Mouse (Mus musculus) hindbrain, embryonic 14.5 days (tissue): ENCODE results near the gene Coa4. TPM values are rescaled to one million over a fixed set of nuclear protein-coding genes. Genes with fewer than 3 reads are reported as not detected.

Experiments
- ATAC-seq: fragments of 200-750 bp; cut with Nextera tagmentation; 2 replicates; pipeline ENCODE4 v1.8.0; 2017; ENCODE audit warnings: moderate number of reproducible peaks, mild to moderate bottlenecking, moderate TSS enrichment, moderate library complexity; ENCODE audit not compliant: low FRiP score
- DNase-seq: peaks from one replicate; pipeline ENCODE4 v3.0.0-alpha.2; 2015; ENCODE audit warnings: low spot score
- H3K27ac ChIP-seq: fragments of 300-500 bp; sonication (generic); 2 replicates; pipeline ENCODE4 v1.5.1; 2014; ENCODE audit warnings: mild to moderate bottlenecking, moderate library complexity
- H3K27me3 ChIP-seq: fragments of 300-500 bp; sonication (generic); 2 replicates; pipeline ENCODE4 v1.6.1; 2014; ENCODE audit warnings: mild to moderate bottlenecking, low read length, mixed read lengths; ENCODE audit not compliant: control insufficient read depth, insufficient read depth
- H3K36me3 ChIP-seq: fragments of 300-500 bp; sonication (generic); replicated peaks from 2 replicates; pipeline ENCODE4 v1.6.1; 2014; ENCODE audit not compliant: control insufficient read depth, insufficient read depth
- H3K4me1 ChIP-seq: fragments of 300-500 bp; sonication (generic); replicated peaks from 2 replicates; pipeline ENCODE4 v1.6.1; 2014; ENCODE audit warnings: antibody characterized with exemption, low read length, mixed read lengths; ENCODE audit not compliant: control insufficient read depth, insufficient read depth
- H3K4me2 ChIP-seq: fragments of 300-500 bp; sonication (generic); replicated peaks from 2 replicates; pipeline ENCODE4 v1.6.1; 2014; ENCODE audit warnings: mild to moderate bottlenecking, moderate library complexity
- H3K4me3 ChIP-seq: fragments of 300-500 bp; sonication (generic); replicated peaks from 2 replicates; pipeline ENCODE4 v1.5.1; 2014; ENCODE audit warnings: mild to moderate bottlenecking, low read length
- H3K9ac ChIP-seq: fragments of 300-500 bp; sonication (generic); 2 replicates; pipeline ENCODE4 v1.6.1; 2014
- H3K9me3 ChIP-seq: fragments of 300-500 bp; sonication (generic); 2 replicates; pipeline ENCODE4 v1.6.1; 2016; ENCODE audit warnings: low read length; ENCODE audit not compliant: control insufficient read depth
- WGBS: fragments of 180-500 bp; shearing (Covaris S2); extraction: QIAGEN DNeasy Blood & Tissue Kit; methylation state at CpG from one replicate; pipeline ENCODE4 v1.1.7; 2014; 5-methylcytosine and 5-hydroxymethylcytosine counted together
- polyA plus RNA-seq: library from polyadenylated mRNA; unstranded; fragments of >200 nt; fragmentation: Nextera tagmentation; extraction: Ambion mirVana; gene quantifications from 2 replicates; pipeline ENCODE4 v1.2.1, GENCODE M21; 2014

Gene Coa4
- polyA plus RNA-seq, 1 experiment from 2014 or later, result 16.9 TPM

GRCm38 (mm10) chr7:100570930-100571715 is 34.3 kb downstream of the Coa4 start:
- Histone ChIP-seq H3K27ac (no peak overlapping the region), H3K9me3 (no peaks in the 10 kb centered on the region), H3K27me3 (no peaks in the 10 kb centered on the region), H3K9ac (no peak overlapping the region), H3K4me2 (no peak overlapping the region), H3K36me3 (peaks cover 10% of the 10 kb centered on the region; the same call in 1 of the 2 replicates), H3K4me1 (no peaks in the 10 kb centered on the region), H3K4me3 (no peak overlapping the region)
- no peak for ATAC-seq
- no peak for DNase-seq
- 90% methylated on average over 3 of the region's 3 CpGs for WGBS

- DNase-seq (no peak), ATAC-seq (no peak)
- WGBS, result 87% methylated on average over 4 of the region's 4 CpGs
- H3K4me3 ChIP-seq, result no peak overlapping the region
- H3K27me3 ChIP-seq, result no peaks in the 10 kb centered on the region
- H3K36me3 ChIP-seq, result peaks cover 10% of the 10 kb centered on the region; the same call in 1 of the 2 replicates
- no peak overlapping the region for H3K27ac ChIP-seq
- H3K9ac ChIP-seq, result no peak overlapping the region
- no peaks in the 10 kb centered on the region for H3K4me1 ChIP-seq
- no peak overlapping the region for H3K4me2 ChIP-seq
- no peaks in the 10 kb centered on the region for H3K9me3 ChIP-seq
These were observed 35.2 kb downstream of the Coa4 start for GRCm38 (mm10) chr7:100572061-100572460.

- peaks cover 10% of the 10 kb centered on the region; the same call in 1 of the 2 replicates for H3K36me3 ChIP-seq
- H3K4me2 ChIP-seq, result no peak overlapping the region
- no peaks in the 10 kb centered on the region for H3K9me3 ChIP-seq
- DNase-seq (no peak), ATAC-seq (no peak)
- H3K27me3 ChIP-seq, result no peaks in the 10 kb centered on the region
- no peak overlapping the region for H3K9ac ChIP-seq
- H3K4me1 ChIP-seq, result no peaks in the 10 kb centered on the region
- H3K27ac ChIP-seq, result no peak overlapping the region
- no peak overlapping the region for H3K4me3 ChIP-seq
- WGBS, result 79% methylated on average over 4 of the region's 4 CpGs
These were observed 35.8 kb downstream of the Coa4 start for GRCm38 (mm10) chr7:100572704-100573103.

- no peak overlapping the region for H3K4me2 ChIP-seq
- no peak for DNase-seq
- WGBS, result 58% methylated on average over 2 of the region's 2 CpGs
- ATAC-seq, result no peak
- no peaks in the 10 kb centered on the region for H3K27me3 ChIP-seq
- H3K36me3 ChIP-seq, result peaks cover 4% of the 10 kb centered on the region; the same call in 1 of the 2 replicates
- no peaks in the 10 kb centered on the region for H3K9me3 ChIP-seq
- H3K4me3 ChIP-seq, result no peak overlapping the region
- no peak overlapping the region for H3K27ac ChIP-seq
- H3K4me1 ChIP-seq, result peaks cover 7% of the 10 kb centered on the region; the same call in 1 of the 2 replicates
- no peak overlapping the region for H3K9ac ChIP-seq
These were observed 41.9 kb downstream of the Coa4 start for GRCm38 (mm10) chr7:100578794-100579193.

- Histone ChIP-seq H3K36me3 (no peaks in the 10 kb centered on the region), H3K27me3 (no peaks in the 10 kb centered on the region), H3K4me3 (peak overlapping the region; percentile 49), H3K4me2 (peak overlapping the region; percentile 72), H3K9me3 (no peaks in the 10 kb centered on the region), H3K27ac (peak overlapping the region; percentile 98), H3K9ac (peak overlapping the region; percentile 90), H3K4me1 (peaks cover 7% of the 10 kb centered on the region; the same call in 1 of the 2 replicates)
- DNase-seq, result no peak
- WGBS, result 44% methylated on average over 7 of the region's 7 CpGs
- ATAC-seq, result no peak
These were observed 45.4 kb downstream of the Coa4 start for GRCm38 (mm10) chr7:100582235-100582634.

- ATAC-seq (peak; percentile 98), DNase-seq (peak; percentile 91)
- WGBS, result under 1% methylated on average over 31 of the region's 31 CpGs
- Histone ChIP-seq H3K4me3 (peak overlapping the region; percentile 49), H3K36me3 (no peaks in the 10 kb centered on the region), H3K27me3 (no peaks in the 10 kb centered on the region), H3K9ac (peak overlapping the region; percentile 90), H3K9me3 (no peaks in the 10 kb centered on the region), H3K4me1 (peaks cover 7% of the 10 kb centered on the region; the same call in 1 of the 2 replicates), H3K4me2 (peak overlapping the region; percentile 72), H3K27ac (peak overlapping the region; percentile 98)
These were observed 45.9 kb downstream of the Coa4 start for GRCm38 (mm10) chr7:100582727-100583236.

GRCm38 (mm10) chr7:100589816-100590215 is 52.9 kb downstream of the Coa4 start:
- H3K9ac ChIP-seq, result no peak overlapping the region
- DNase-seq (no peak), ATAC-seq (no peak)
- no peak overlapping the region for H3K4me3 ChIP-seq
- H3K9me3 ChIP-seq, result no peaks in the 10 kb centered on the region
- H3K4me1 ChIP-seq, result no peaks in the 10 kb centered on the region
- H3K27ac ChIP-seq, result no peak overlapping the region
- H3K27me3 ChIP-seq, result no peaks in the 10 kb centered on the region
- H3K4me2 ChIP-seq, result no peak overlapping the region
- WGBS, result 76% methylated on average over 1 of the region's 1 CpGs
- no peaks in the 10 kb centered on the region for H3K36me3 ChIP-seq

Other genes starting within 250 kb of the Coa4 start
- 20.5 and 21.3 TPM in 2 replicates for gene C2cd3, start 164.8 kb upstream of the Coa4 start, polyA plus RNA-seq
- gene Ppme1, start 164.8 kb upstream of the Coa4 start, polyA plus RNA-seq, result 155 and 162 TPM in 2 replicates
- gene Ucp3, start 64.1 kb upstream of the Coa4 start, polyA plus RNA-seq, result not detected in 2 replicates
- 73.5 and 77.2 TPM in 2 replicates for gene Ucp2, start 43.7 kb upstream of the Coa4 start, polyA plus RNA-seq
- 6.6 and 10.8 TPM in 2 replicates for gene Dnajb13, start 22.1 kb upstream of the Coa4 start, polyA plus RNA-seq
- 321 and 383 TPM in 2 replicates for gene Rab6a, start 70.3 kb downstream of the Coa4 start, polyA plus RNA-seq
- gene Mrpl48, start 71.2 kb downstream of the Coa4 start, polyA plus RNA-seq, result 86.0 and 89.5 TPM in 2 replicates
- 18.7 and 20.9 TPM in 2 replicates for gene Plekhb1, start 125.3 kb downstream of the Coa4 start, polyA plus RNA-seq
- gene Fam168a, start 169.6 kb downstream of the Coa4 start, polyA plus RNA-seq, result 117 and 124 TPM in 2 replicates